Mouse (Mus musculus) cerebellum, adult 18-20 months (tissue): ENCODE measurements around the gene Pqbp1.
A peak's percentile ranks its signal among the peaks of the same experiment; 100 is the strongest.
"Not testable (repeated sequence)": the region's sequence is repeated elsewhere in the genome, so short reads cannot be mapped to it uniquely, and the experiment has no call there.

ENCODE experiments used
- DNase-seq, 2 experiments: peaks; one replicate each; pipeline ENCODE4 v3.0.0; 2021

Pqbp1 gene

DNA sequence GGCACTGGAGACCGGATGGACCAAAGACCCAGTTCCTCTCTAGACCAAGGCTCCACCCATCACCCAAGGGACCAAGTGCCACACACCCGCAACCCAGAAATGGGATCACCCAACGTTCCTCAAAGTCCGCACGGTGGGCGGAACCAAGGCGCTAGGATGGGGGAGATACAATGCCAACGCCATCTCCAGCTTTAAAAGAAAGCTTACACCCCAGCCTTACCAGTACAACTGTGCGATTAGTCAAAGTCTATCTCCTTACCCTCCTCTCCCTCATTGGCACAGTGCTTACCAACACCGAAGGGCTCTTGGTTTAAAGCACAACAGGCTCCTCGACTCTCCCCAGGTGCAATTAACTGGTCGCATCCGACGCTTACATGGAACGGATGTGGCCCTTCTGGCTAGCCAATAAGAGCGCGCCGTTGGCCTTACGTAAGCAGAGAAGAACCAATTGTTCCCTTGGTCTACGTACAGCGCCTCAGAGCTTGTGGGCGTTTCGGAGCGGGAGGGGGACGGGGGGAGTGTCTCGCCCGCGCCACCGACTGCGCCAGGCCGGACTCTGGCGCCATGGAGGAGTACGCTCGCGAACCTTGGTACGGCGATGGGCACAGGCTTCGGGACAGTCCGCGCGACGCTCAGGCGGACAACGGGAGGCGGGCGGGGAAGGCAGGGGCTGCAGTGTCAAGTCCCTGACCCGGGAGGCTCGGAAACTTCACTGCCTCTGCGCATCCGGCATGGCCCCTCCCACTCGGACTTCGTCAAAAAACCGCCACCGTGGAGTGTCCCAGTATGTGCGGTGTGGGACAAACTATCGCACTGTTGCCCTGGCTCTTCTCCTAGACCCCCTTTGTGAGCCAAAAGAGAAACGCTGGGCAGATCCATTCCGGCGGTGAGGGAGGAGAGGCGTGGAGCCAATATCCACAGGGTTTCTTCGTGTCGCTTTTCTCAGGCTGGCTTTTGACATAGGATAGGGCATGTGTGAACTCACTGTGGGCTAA is at the start of gene Pqbp1, which contains the start of gene Timm17b:
Pqbp1 (minus strand) TSS at position 390 of the 995 bp plus-strand sequence.
Timm17b (plus strand) TSS at position 478 of the 995 bp plus-strand sequence.
- DNase-seq = peak; percentile 86 to 94

- DNase-seq = peak; percentile 85 to 95
These were observed 48.9 kb upstream of the Pqbp1 start for GRCm38 (mm10) chrX:7947900-7948492.

GRCm38 (mm10) chrX:7947108-7947899 is 48.2 kb upstream of the Pqbp1 start, which contains the start of gene Hdac6:
TSS of gene Hdac6 (minus strand) at chrX:7947889.
- DNase-seq = peak; percentile 20 to 36

GRCm38 (mm10) chrX:7945618-7946017 is 46.5 kb upstream of the Pqbp1 start:
- DNase-seq = no peak

- no peak for DNase-seq
These were observed 38.6 kb upstream of the Pqbp1 start for GRCm38 (mm10) chrX:7937667-7938066.

- DNase-seq = no peak
These were observed 37.8 kb upstream of the Pqbp1 start for GRCm38 (mm10) chrX:7936874-7937273.

- DNase-seq = no peak
These were observed 29.3 kb upstream of the Pqbp1 start, which contains the start of gene Eras for GRCm38 (mm10) chrX:7928270-7928790. TSS of gene Eras (minus strand) at chrX:7928607.

DNA sequence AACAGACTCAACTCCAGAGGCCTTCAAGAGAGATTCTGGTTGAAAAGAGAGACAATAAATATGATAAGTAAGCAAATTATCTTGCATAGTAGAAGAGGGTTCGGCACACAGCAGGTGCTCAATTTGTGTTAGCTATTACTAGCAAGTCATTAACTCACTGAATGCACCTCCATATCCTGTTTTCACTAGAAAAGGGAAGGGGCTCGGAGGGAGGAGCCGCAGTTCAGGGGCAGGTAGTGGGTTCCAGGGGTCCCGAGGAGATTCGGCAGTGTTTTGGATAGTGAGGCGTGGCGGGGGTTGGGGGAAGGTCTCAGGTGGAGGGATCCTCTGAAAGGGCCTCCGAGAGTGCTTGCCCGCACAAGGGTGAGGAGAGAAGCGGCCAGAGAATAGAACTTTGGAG is 28.0 kb upstream of the Pqbp1 start:
- no peak for DNase-seq

- DNase-seq = no peak
These were observed 27.2 kb upstream of the Pqbp1 start for GRCm38 (mm10) chrX:7926266-7926665.

GRCm38 (mm10) chrX:7922032-7922431 is 23.0 kb upstream of the Pqbp1 start:
- DNase-seq = peak; percentile 32 to 51

DNA sequence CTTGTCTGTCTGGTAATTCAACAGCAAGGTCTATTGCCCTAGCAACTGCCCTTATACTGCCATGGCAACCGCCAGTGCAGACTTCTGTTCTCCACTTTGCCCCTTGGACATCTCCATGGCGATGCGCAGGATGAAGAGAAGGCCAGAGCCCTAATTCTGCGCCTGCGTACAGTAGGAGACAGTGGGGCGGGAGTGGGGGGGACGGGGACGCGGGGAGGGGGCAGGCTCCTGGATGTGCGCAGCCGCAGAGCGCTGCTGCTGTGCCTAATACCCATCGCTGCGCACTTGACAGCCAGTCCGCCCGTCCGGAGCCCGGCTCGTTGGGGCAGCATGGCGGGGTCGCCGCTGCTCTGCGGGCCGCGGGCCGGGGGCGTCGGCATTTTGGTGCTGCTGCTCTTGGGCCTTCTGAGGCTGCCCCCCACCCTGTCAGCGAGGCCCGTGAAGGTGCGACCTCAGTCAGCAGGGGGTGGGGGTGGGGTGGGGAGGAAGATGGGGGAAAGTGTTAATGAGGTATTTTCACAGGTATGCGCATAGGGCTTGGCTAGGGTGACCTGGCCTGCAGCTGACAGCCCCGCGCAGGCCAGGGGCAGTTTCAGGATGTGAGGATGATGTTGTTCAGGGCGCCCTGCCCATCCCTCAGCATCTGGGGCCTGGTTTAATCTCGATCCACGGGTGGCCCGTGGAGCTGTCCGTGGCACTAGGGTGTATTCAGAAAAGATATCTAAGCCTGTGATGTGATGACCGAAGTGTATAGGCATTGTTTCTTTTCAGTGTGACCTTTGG is 20.7 kb upstream of the Pqbp1 start, which contains the start of gene Pcsk1n:
Pcsk1n (plus strand) TSS at position 222 of the 783 bp plus-strand sequence.
- peak; percentile 69 to 79 for DNase-seq

GRCm38 (mm10) chrX:7917960-7918359 is 18.9 kb upstream of the Pqbp1 start:
- not testable (repeated sequence) for DNase-seq

GRCm38 (mm10) chrX:7915669-7916068 is 16.6 kb upstream of the Pqbp1 start:
- DNase-seq = not testable (repeated sequence)

DNA sequence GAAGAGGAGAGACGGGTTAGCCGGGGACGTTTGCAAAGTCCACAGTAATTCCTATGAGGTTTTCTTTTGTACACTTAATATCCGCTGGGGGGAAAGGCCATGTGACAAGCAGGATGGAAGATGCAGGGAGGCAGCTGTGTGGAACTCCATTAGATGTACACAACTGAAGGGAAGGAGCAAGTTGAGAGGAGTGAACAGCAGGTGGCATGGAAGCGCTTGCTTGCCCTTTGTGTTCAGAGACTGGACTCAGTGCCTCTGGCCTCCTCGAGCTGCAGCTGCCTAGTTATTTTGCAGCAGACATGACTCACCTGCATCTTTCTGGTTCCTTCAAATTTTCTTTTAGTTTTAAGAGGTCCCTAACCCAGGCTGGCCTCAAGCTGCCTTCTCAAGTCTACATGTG is 11.4 kb upstream of the Pqbp1 start:
- DNase-seq = no peak

DNA sequence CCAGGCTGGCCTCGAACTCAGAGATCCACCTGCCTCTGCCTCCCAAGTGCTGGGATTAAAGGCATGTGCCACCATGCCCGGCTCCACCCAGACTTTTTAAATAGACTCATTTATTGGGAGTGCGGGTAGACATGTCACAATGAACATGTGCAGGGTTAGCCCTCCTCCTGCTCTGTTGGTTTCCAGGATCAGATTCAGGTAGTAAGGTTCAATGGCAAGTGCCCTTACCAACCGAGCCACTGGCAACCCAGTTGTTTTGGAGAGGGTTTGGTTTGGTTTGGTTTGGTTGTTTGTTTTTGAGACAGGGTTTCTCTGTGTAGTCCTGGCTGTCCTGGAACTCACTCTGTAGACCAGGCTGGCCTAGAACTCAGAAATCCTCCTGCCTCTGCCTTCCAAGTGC is 10.2 kb upstream of the Pqbp1 start, which contains the start of gene Gm10490:
Gm10490 (plus strand) TSS at position 301 of the 400 bp plus-strand sequence.
- not testable (repeated sequence) for DNase-seq

GRCm38 (mm10) chrX:7907735-7908134 is 8.7 kb upstream of the Pqbp1 start, which contains the start of gene Gm10491:
TSS of gene Gm10491 (minus strand) at chrX:7907835.
- no peak for DNase-seq

- no peak for DNase-seq
These were observed 5.4 kb upstream of the Pqbp1 start for GRCm38 (mm10) chrX:7904441-7904840.

- no peak for DNase-seq
These were observed 858 bp downstream of the Pqbp1 start for GRCm38 (mm10) chrX:7898211-7898610.

GRCm38 (mm10) chrX:7883841-7884567 is 15.1 kb downstream of the Pqbp1 start, which contains the start of gene Slc35a2:
TSS of gene Slc35a2 (plus strand) at chrX:7884028.
- peak; percentile 78 to 89 for DNase-seq

GRCm38 (mm10) chrX:7879819-7880218 is 19.2 kb downstream of the Pqbp1 start:
- DNase-seq = peak; percentile 70 to 82

- DNase-seq = peak; percentile 31 to 46
These were observed 20.6 kb downstream of the Pqbp1 start for GRCm38 (mm10) chrX:7878495-7878894.
